Mouse (Mus musculus): ENCODE data around the gene Rab2b. TPM values are rescaled to one million over a fixed set of nuclear protein-coding genes. Genes with fewer than 3 reads are reported as not detected.
"Not testable (repeated sequence)": the region's sequence is repeated elsewhere in the genome, so short reads cannot be mapped to it uniquely, and the experiment has no call there.

Rab2b gene
- total RNA-seq (2022), result 10 to 100 TPM; 43.1 to 54.0 (median 48.4) TPM

DNA sequence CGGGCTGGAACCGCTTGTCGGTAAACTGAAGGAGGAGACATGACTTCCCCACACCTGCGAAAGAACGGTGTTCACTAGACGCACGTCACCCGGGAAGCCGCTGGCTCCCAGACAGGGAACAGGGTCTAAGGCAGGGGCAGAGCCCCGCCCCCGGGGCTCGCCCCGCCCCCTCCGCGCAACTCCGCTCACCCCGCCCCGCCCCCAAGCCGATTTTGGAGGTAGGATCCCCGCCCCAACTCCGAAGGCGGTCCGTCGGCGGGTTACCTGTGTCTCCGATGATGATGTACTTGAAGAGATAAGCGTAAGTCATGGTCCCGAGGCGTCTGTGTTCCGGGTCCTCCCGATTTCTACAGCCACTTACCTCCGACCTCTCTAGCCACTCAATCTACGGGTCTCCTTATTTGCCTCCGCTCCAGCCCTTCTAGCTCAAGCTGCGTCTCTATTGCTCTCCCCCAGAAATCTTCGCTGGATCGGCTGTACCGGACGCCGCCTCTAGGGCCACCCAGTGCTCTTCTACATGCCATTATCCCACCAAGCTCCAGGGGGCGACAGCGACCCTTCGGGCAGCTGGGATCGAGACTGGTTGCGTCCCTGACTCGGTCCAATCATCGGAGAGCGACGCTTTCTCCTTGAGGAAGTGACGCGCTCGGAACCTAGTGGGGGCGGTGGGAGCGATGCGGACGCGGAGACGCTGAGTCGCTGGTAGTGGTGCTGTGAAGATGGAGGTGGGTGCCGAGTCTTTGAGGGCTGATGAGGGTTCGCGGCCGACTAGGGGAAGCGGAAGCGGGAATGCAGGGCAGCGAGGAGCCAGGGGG, at the start of gene Rab2b, which contains the start of gene Tox4:
Rab2b (minus strand) TSS at position 614 of the 815 bp plus-strand sequence.
Tox4 (plus strand) TSS at position 215 of the 815 bp plus-strand sequence.
- DNase-seq, result peak; percentile 98

DNA sequence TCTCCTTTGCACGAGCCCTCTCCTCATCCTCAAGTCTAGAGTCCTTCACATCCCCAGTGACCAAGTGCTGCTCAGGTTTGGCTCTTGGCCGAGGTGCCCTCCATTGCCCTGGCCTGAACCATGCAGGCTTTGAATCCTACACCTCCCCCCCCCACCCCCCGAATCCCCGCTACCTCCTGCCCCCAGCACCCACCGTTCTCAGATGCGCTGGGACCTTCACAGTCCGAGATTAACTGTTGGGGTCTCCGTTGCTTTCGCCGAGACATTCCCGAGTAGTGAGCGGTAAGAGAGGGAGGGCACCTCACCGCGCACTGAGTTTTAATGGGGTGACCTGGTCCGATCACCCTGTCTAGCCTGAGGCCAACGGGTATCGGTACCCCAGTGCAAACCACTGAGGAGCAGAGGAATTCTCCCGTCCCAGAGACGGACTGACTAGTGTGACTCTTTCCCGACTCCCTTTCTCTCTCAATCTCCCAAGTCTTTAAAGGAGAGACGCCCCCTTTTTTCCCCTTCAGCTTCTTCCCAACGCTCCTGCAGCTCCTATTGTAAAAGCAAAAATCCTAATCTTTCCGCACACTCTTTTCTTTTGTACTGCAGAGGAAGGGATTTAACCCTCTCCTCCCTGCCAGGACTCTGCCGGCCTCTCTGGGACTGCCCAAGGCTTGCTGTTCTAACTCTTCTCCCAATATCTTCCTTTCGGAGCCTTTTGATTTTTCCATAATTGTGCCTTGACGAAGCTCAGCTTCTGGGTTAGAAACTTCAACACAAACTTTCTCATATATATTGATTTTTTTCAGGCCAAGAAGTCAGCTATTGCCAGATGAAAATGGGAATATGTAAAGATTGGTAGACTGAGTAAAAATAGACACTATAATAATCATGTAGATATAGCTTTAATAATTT, 48.8 kb upstream of the Rab2b start, which contains the start of gene Sall2:
Sall2 (minus strand) TSS at position 853 of the 903 bp plus-strand sequence.
- DNase-seq, result no peak

DNA sequence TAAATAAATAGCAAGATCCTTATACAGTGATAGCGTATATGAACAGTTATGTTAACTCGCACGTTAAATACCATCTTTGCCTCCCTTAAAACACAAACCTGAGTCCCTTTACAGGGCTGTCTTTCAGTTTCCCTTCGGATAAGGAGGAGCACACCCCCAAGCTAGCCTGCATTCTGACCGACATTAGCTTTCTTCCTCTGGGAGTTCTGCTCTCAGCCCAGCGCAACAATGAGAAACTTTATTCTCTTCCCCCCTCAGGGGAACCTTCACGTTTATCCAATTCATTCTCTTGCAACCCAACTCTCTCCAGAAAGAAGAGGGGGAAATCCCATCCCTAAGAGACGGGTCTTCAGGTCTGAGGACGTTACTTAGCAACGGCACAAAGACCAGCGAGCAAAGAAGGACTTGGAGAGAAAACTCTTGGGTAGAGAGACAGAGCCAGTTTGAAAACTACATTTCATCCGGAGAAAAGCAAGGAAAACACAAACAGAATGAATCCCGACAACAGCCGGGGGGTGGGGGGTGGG, 48.1 kb upstream of the Rab2b start:
- no peak for DNase-seq

DNA sequence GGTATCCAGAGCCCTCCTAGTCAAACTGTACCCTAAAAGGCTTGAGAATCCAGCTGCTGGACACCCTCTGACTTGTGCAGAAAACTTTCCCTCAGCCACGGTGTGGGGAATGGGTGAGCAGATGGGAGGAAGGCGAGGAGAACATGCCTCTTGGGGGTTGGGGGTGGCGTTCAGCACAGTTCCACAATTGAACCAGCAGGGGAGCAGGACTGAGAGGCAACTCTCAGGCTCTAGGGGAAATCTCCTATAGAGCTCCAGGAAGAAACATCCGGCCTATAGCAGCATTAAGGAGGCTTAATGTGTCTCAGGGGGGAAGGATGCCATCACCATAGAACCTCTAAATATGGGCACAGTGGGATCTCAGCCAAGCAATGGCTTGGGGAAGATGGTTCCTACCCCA, 46.5 kb upstream of the Rab2b start:
- no peak for DNase-seq

GRCm38 (mm10) chr14:52319361-52319760, 40.0 kb upstream of the Rab2b start:
- no peak for DNase-seq

- no peak for DNase-seq
These were observed 37.3 kb upstream of the Rab2b start for GRCm38 (mm10) chr14:52316441-52317225.

DNA sequence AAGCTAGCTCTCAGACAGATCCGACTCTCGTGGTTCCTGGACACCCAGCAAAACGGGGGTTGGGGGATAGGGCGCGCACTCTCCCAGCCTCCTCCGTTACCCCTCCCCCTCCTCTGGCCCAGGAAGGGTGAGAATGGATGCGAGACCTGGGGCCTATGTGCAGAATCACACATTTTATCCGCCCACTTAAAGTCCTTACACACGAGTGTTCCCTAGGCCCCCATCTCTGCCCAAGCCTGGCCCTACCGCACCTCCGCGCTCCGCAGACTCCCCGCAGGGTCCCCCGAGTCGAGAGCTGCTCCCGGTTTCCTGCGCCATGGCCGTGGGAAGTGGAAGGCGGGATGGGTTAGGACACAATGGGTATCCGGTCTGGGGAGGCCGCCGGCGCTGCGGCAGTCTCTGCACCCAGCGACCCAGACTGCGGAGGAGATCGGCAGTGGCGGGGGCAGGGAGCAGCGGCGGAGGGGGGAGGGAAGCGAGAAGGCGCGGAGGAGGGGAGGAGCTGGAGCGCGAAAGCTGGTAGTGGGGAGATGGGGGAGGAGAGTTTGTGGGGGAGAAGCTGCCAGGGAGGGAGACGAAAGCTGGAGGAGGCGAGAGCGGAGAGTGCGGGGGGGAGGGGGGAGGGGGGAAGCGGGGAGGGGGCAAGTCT, 36.6 kb upstream of the Rab2b start:
- peak; percentile 35 for DNase-seq

DNA sequence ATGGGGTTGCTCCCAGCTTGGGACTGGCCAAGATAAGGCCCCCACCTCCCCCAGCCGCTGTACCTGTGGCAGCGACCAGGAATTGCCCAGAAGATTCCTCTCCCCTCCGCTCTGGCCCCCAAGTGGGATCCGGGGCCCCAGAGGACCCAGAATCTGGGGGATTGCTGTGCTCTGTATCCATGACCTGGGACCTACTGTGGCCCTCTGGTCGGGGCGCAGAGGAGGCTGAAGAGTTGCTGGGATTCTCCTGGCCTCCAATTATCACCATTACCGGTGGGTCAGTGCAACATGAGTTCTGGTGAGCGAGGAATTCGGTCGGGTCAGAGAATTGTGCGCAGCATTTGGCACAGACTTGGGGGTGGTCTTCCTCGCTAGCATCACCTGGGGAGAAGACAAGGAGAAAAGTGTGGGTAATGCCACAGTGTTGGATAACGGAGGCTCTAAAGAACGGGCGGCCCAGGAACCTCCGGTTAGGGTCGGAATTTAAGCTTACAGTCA, 36.0 kb upstream of the Rab2b start:
- DNase-seq, result no peak

DNA sequence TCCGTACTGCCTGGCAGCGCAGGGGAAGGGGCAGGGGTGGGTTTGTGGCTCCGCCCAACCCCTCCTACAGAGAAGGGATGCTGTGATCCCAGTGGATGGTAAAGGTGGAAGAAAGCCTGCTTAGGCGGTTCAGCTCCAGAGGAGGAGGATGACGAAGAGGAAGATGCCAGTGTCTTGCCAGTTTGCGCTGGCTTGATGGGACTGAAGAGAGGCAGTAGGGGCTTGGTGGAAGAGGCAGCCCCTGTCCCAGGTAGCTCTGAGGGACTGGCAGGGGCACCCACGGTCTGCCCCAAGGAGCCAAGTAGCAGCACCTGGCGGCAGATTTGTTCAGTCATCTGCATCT, 35.4 kb upstream of the Rab2b start:
- DNase-seq, result no peak

DNA sequence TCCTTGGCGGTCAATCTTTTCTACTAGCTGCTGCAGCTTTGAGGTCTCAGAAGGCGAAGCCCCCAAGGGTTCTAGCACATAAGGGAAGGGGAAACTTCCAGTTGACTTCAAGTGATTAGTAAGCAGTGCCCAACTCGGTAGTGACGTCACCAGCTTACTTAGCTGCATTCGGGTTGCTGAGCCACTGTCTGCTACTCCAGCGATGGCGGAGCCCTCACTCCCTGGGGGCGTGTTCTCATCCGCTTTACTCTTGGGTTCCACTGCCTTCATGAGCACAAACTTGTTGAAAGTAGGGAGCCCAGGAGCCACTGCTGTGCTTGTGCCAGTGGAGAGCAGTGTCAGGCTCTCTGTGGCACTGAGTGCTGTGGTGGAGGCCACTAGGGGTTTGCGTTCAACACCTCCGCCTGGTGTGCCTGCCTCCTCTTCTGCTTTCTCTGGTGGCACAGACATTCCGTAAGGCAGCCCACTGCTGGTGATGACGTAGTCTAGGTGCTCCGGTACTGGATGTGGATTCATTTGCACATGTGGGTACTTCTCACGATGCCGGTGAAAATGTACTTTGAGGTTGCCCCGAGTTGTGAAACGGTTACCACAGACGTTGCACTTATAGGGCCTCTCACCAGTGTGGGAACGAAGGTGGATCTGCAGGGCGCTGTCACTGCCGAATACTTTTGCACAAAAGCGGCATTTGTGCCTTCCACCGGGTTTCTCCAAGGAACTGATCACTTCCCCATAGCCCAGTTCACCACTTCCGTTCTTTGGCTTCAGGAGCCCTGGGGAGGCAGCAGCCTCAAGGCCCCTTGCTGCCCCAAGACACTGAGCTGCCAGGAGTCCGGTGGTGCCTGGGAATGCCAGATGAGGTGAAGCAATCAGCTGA, 34.8 kb upstream of the Rab2b start:
- no peak for DNase-seq

DNA sequence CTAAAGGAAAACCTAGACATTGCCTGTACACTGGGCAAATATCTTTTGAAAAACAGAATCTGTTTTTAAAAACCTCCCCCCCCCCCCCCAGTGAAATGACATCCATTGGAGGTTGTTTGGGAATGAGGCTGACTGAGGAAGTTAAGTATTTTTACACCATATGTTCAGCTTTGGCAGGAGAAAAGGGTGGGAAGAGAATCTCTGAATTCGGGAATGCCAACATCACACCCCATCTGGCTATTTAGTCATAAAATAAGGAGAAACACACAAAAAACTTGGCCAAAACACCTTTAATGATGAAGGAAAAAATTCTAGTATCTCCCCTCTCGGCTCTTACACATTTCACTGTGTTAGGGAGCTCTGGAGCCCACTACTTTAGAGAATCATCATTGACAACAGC, 31.6 kb upstream of the Rab2b start:
- no peak for DNase-seq

GRCm38 (mm10) chr14:52310343-52310742, 31.0 kb upstream of the Rab2b start:
- not testable (repeated sequence) for DNase-seq

DNA sequence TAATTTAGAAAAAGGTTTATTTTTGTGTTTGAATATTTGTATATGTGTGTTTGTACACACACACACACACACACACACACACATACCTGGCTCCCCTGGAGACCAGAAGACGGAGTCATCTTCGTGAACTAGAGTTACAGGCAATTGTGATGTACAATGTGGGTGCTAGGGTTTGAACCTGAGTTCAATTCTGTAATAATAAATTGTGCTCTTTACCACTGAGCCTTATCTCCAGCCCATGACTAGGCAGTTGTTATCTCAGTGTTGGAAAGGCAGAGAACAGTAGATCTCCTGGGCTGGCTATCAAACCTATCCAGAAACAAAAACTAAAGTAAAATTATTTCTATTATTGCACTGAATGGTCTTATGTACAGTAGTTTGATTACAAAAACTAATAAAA, 26.8 kb upstream of the Rab2b start:
- no peak for DNase-seq

GRCm38 (mm10) chr14:52304644-52305271, 25.4 kb upstream of the Rab2b start, which contains the start of gene Mettl3:
TSS of gene Mettl3 (minus strand) at chr14:52305128.
- DNase-seq, result peak; percentile 90

DNA sequence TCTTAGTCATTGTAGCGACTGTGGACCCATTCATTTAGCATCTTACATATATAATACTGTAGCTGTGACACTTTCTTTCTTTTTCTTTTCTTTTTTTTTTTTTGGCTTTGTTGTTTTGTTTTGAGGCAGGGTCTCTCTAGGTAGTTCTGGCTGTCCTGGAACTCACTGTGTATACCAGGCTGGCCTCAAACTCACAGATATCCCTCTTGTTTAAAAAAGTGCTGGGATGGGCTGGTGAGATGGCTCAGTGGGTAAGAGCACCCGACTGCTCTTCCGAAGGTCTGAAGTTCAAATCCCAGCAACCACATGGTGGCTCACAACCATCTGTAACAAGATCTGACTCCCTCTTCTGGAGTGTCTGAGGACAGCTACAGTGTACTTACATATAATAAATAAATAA, 24.2 kb upstream of the Rab2b start:
- not testable (repeated sequence) for DNase-seq

DNA sequence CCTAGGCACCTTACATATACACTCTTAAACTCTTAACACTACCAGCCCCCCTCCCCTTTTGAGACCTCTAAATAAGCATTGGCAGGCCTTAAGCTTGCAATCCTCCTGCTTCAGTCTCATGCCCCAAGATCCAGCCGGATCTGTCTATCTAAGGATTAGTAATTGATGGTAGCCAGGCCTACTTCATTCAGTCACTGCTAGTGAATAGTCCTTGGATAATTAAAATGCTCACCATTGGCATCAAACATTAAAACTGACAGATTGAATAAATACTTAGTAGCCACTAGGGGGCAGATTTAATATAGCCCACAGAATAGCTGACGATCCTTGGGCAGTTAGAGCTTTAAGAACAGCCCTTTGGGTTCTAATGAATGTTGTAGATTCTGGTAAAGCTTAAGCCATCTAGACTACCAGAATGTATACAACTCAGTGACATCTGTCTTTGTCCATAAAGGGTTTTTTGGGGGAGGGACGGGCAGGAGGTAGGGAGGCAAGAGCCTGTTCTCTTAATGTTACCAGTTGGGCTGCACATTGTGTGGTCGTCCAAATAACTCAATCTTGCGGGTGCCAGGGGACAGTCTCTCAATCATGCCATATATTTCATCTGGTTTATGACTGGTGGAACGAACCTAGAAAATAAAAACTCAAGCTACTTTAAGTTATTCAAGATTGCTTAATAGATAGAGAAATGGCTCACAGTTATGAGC, 16.4 kb upstream of the Rab2b start:
- DNase-seq, result no peak

GRCm38 (mm10) chr14:52284191-52284590, 4.8 kb upstream of the Rab2b start:
- DNase-seq, result no peak

DNA sequence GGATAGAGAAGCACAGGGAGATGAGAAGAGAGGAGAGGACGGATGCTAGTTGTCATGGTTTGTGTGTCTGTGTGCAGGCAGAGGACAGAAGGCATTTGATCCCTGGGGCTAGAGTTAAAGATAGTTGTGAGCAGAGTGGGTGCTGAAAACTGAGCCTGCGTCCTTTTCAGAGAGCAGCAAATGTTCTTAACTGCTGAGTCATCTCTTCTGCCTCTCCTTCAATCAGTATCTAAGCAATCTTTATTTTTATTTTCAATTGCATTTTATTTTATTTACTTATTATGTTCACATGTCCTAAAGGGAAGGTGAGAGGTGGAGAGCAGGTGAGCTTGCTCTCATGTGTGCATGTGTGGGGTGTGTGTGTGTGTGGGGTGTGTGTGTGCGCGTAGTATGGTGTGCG, 4.3 kb upstream of the Rab2b start:
- DNase-seq, result no peak

DNA sequence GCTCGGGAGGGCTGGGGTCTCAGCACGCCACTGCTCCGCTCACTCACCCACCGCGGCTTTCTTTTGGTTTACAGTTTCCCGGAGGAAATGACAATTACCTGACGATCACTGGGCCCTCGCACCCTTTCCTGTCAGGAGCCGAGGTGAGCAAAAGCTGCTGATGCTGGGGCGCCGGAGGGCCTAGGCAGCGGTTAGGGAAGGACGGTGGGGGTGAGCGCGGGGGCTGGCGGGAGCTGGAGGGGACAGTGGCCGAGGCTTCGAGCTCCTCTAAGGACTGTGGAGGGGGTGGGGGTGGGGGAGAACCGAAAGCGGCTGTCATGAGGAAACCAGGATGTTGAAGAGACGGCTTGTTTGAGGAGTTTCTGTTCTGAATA, 389 bp upstream of the Rab2b start:
- DNase-seq, result no peak
